Mouse (Mus musculus): ENCODE measurements around the gene Cebpg. TPM values are rescaled to one million over a fixed set of nuclear protein-coding genes. Genes with fewer than 3 reads are reported as not detected.

The Cebpg gene
- polyA plus RNA-seq, 2 experiments = 9.2 to 14.7 TPM

GRCm38 (mm10) chr7:35076645-35077044 is 20.3 kb upstream of the Cebpg start:
- H3K27me3 ChIP-seq (ENCODE audit: control insufficient read depth, insufficient read depth, low read length) = no peaks in the 10 kb centered on the region
- ATAC-seq (ENCODE audit: insufficient read depth) = no peak
- no peak overlapping the region for H3K27ac ChIP-seq
- no peak overlapping the region for H3K9ac ChIP-seq (replicated peaks)
- H3K4me2 ChIP-seq (ENCODE audit: low read depth) = no peak overlapping the region
- no peaks in the 10 kb centered on the region for H3K36me3 ChIP-seq (replicated peaks; ENCODE audit: control insufficient read depth, insufficient read depth, low read depth)
- no peaks in the 10 kb centered on the region for H3K9me3 ChIP-seq (ENCODE audit: control insufficient read depth, low read length)
- no peak for DNase-seq (ENCODE audit: low read depth in 3 of 3, low spot score in 3 of 3)
- peaks cover 0 to 9% of the 10 kb centered on the region in 2 experiments; a peak in 2 of 4 replicates for H3K4me1 ChIP-seq (replicated peaks; ENCODE audit: control insufficient read depth in 2 of 2, insufficient read depth in 2 of 2, low read length in 1 of 2)
- WGBS (ENCODE audit: insufficient replicate concordance) = 50% methylated on average over 5 of the region's 5 CpGs
- H3K4me3 ChIP-seq (ENCODE audit: insufficient read depth in 1 of 2, low read depth in 2 of 2, low read length in 2 of 2) = no peak overlapping the region
- no peak for TF ChIP-seq EP300 (IDR thresholded peaks at IDR 0.05; ENCODE audit: low read depth)
- TF ChIP-seq CTCF (IDR thresholded peaks at IDR 0.05; ENCODE audit: low read depth) = no peak

- Histone ChIP-seq H3K27me3 (ENCODE audit: control insufficient read depth, insufficient read depth, low read length) (no peaks in the 10 kb centered on the region), H3K27ac (no peak overlapping the region), H3K9me3 (ENCODE audit: control insufficient read depth, low read length) (no peaks in the 10 kb centered on the region), H3K9ac (replicated peaks) (no peak overlapping the region), H3K4me3 (ENCODE audit: insufficient read depth in 1 of 2, low read depth in 2 of 2, low read length in 2 of 2) (no peak overlapping the region), H3K4me2 (ENCODE audit: low read depth) (no peak overlapping the region), H3K4me1 (replicated peaks; ENCODE audit: control insufficient read depth in 2 of 2, insufficient read depth in 2 of 2, low read length in 1 of 2) (no peaks in the 10 kb centered on the region), H3K36me3 (replicated peaks; ENCODE audit: control insufficient read depth, insufficient read depth, low read depth) (no peaks in the 10 kb centered on the region)
- TF ChIP-seq CTCF (IDR thresholded peaks at IDR 0.05; ENCODE audit: low read depth) (no peak), EP300 (IDR thresholded peaks at IDR 0.05; ENCODE audit: low read depth) (no peak)
- ATAC-seq (ENCODE audit: insufficient read depth) (no peak), DNase-seq (ENCODE audit: low read depth in 3 of 3, low spot score in 3 of 3) (no peak)
- WGBS (ENCODE audit: insufficient replicate concordance) = 71% methylated on average over 8 of the region's 8 CpGs
Measured at GRCm38 (mm10) chr7:35066640-35067212, 10.4 kb upstream of the Cebpg start.

GRCm38 (mm10) chr7:35065958-35066357 is 9.6 kb upstream of the Cebpg start:
- Histone ChIP-seq H3K4me2 (ENCODE audit: low read depth) (no peak overlapping the region), H3K27me3 (ENCODE audit: control insufficient read depth, insufficient read depth, low read length) (no peaks in the 10 kb centered on the region), H3K9me3 (ENCODE audit: control insufficient read depth, low read length) (no peaks in the 10 kb centered on the region), H3K4me1 (replicated peaks; ENCODE audit: control insufficient read depth in 2 of 2, insufficient read depth in 2 of 2, low read length in 1 of 2) (no peaks in the 10 kb centered on the region), H3K9ac (replicated peaks) (no peak overlapping the region), H3K27ac (no peak overlapping the region), H3K36me3 (replicated peaks; ENCODE audit: control insufficient read depth, insufficient read depth, low read depth) (no peaks in the 10 kb centered on the region), H3K4me3 (ENCODE audit: insufficient read depth in 1 of 2, low read depth in 2 of 2, low read length in 2 of 2) (no peak overlapping the region)
- ATAC-seq (ENCODE audit: insufficient read depth) = no peak
- no peak for DNase-seq (ENCODE audit: low read depth in 3 of 3, low spot score in 3 of 3)
- 72% methylated on average over 3 of the region's 3 CpGs for WGBS (ENCODE audit: insufficient replicate concordance)
- no peak for TF ChIP-seq EP300 (IDR thresholded peaks at IDR 0.05; ENCODE audit: low read depth)
- no peak for TF ChIP-seq CTCF (IDR thresholded peaks at IDR 0.05; ENCODE audit: low read depth)

GRCm38 (mm10) chr7:35064286-35065258 is 8.2 kb upstream of the Cebpg start:
- H3K27ac ChIP-seq = no peak overlapping the region
- no peaks in the 10 kb centered on the region for H3K4me1 ChIP-seq (replicated peaks; ENCODE audit: control insufficient read depth in 2 of 2, insufficient read depth in 2 of 2, low read length in 1 of 2)
- TF ChIP-seq CTCF (IDR thresholded peaks at IDR 0.05; ENCODE audit: low read depth) (no peak), EP300 (IDR thresholded peaks at IDR 0.05; ENCODE audit: low read depth) (no peak)
- DNase-seq (ENCODE audit: low read depth in 3 of 3, low spot score in 3 of 3) (no peak), ATAC-seq (ENCODE audit: insufficient read depth) (no peak)
- H3K4me3 ChIP-seq (ENCODE audit: insufficient read depth in 1 of 2, low read depth in 2 of 2, low read length in 2 of 2) = no peak overlapping the region
- H3K36me3 ChIP-seq (replicated peaks; ENCODE audit: control insufficient read depth, insufficient read depth, low read depth) = no peaks in the 10 kb centered on the region
- H3K4me2 ChIP-seq (ENCODE audit: low read depth) = no peak overlapping the region
- no peak overlapping the region for H3K9ac ChIP-seq (replicated peaks)
- no peaks in the 10 kb centered on the region for H3K9me3 ChIP-seq (ENCODE audit: control insufficient read depth, low read length)
- H3K27me3 ChIP-seq (ENCODE audit: control insufficient read depth, insufficient read depth, low read length) = no peaks in the 10 kb centered on the region
- 61% methylated on average over 14 of the region's 14 CpGs for WGBS (ENCODE audit: insufficient replicate concordance)

- Histone ChIP-seq H3K4me3 (ENCODE audit: insufficient read depth in 1 of 2, low read depth in 2 of 2, low read length in 2 of 2) (no peak overlapping the region), H3K27me3 (ENCODE audit: control insufficient read depth, insufficient read depth, low read length) (no peaks in the 10 kb centered on the region), H3K27ac (no peak overlapping the region), H3K4me1 (replicated peaks; ENCODE audit: control insufficient read depth in 2 of 2, insufficient read depth in 2 of 2, low read length in 1 of 2) (peaks cover 13 to 14% of the 10 kb centered on the region in 2 experiments), H3K9ac (replicated peaks) (no peak overlapping the region), H3K4me2 (ENCODE audit: low read depth) (no peak overlapping the region), H3K36me3 (replicated peaks; ENCODE audit: control insufficient read depth, insufficient read depth, low read depth) (no peaks in the 10 kb centered on the region), H3K9me3 (ENCODE audit: control insufficient read depth, low read length) (no peaks in the 10 kb centered on the region)
- DNase-seq (ENCODE audit: low read depth in 3 of 3, low spot score in 3 of 3) = no peak
- 56% methylated on average over 5 of the region's 5 CpGs for WGBS (ENCODE audit: insufficient replicate concordance)
- TF ChIP-seq CTCF (IDR thresholded peaks at IDR 0.05; ENCODE audit: low read depth) (peak; percentile 44), EP300 (IDR thresholded peaks at IDR 0.05; ENCODE audit: low read depth) (no peak)
- no peak for ATAC-seq (ENCODE audit: insufficient read depth)
Measured at GRCm38 (mm10) chr7:35059467-35059866, 3.1 kb upstream of the Cebpg start.

Data from liver, embryonic 14.5 days (tissue).